In the genomic region with DNA sequence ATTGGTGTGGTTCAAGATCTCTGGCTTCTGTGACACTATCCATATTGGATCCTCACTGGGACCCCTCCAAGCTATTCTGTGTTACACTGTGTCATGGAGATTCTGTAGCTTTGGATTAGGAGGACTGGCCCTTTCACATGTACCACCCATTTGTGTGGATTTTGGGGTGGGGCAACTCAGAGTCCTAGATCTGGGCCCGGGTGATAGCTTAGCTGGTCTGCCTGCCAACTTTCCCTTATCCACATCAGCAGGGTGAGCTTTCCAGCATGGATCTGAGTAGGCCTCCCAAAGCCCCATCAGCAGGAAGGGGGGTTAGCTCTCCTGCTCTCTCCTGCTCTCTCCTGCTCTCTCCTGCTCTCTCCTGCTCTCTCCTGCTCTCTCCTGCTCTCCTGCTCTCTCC, we compare ENCODE assay signal across 24 mouse cellular contexts.
"Had no signal": no experiment of that assay in that cellular context is flagged by ENCODE, and none has a peak within 500 bp of the region (broad histone marks: within the 10 kb centered on the region; RNA-seq: fewer than 3 reads in every experiment).

No protein-coding gene starts in this region.

- H3K4me2 ChIP-seq: heart, embryonic 12.5 days; hindbrain, embryonic 13.5 days; hindbrain, embryonic 15.5 days; kidney, embryonic 15.5 days; limb, embryonic 13.5 days; limb, embryonic 15.5 days; liver, embryonic 12.5 days had no signal

- H3K9ac ChIP-seq: forebrain, postnatal 0 days; heart, embryonic 12.5 days; hindbrain, embryonic 13.5 days; hindbrain, embryonic 15.5 days; kidney, embryonic 15.5 days; limb, embryonic 13.5 days; limb, embryonic 15.5 days; liver, embryonic 12.5 days; liver, embryonic 14.5 days had no signal

- H3K9me3 ChIP-seq: hindbrain, embryonic 13.5 days; hindbrain, embryonic 15.5 days; kidney, embryonic 15.5 days; limb, embryonic 13.5 days; limb, embryonic 15.5 days; liver, embryonic 12.5 days had no signal

- H3K4me3 ChIP-seq: heart, adult 2 months; heart, embryonic 12.5 days; hindbrain, embryonic 13.5 days; hindbrain, embryonic 15.5 days; kidney, embryonic 15.5 days; limb, embryonic 13.5 days; limb, embryonic 15.5 days; liver, embryonic 12.5 days had no signal

- ATAC-seq: forebrain, postnatal 0 days; hindbrain, postnatal 0 days; intestine, embryonic 16.5 days; liver, embryonic 12.5 days had no signal

- H3K4me1 ChIP-seq: heart, embryonic 12.5 days; hindbrain, embryonic 13.5 days; hindbrain, embryonic 15.5 days; kidney, embryonic 15.5 days; limb, embryonic 13.5 days; limb, embryonic 15.5 days; liver, embryonic 12.5 days had no signal

- DNase-seq: forebrain, postnatal 0 days; gastrocnemius, postnatal 14 days; gastrocnemius, postnatal 36 days; heart, postnatal 36 days; kidney, adult 11 months; kidney, adult 2 months; kidney, adult 9 months; kidney, postnatal 14 days; kidney, postnatal 36 days; layer of hippocampus, adult 9-11 months; layer of hippocampus, postnatal 36 days; left cerebral cortex, postnatal 4 days had no signal

- H3K36me3 ChIP-seq: heart, embryonic 12.5 days; hindbrain, embryonic 13.5 days; hindbrain, embryonic 15.5 days; kidney, embryonic 15.5 days; limb, embryonic 13.5 days; limb, embryonic 15.5 days; liver, embryonic 12.5 days had no signal

- H3K27me3 ChIP-seq: heart, embryonic 12.5 days; hindbrain, embryonic 13.5 days; hindbrain, embryonic 15.5 days; kidney, embryonic 15.5 days; limb, embryonic 13.5 days; limb, embryonic 15.5 days; liver, embryonic 12.5 days had no signal

- H3K27ac ChIP-seq: heart, adult 2 months; hindbrain, embryonic 13.5 days; hindbrain, embryonic 15.5 days; hindbrain, postnatal 0 days; kidney, embryonic 15.5 days; kidney, postnatal 0 days; limb, embryonic 13.5 days; limb, embryonic 15.5 days; liver, embryonic 12.5 days; liver, embryonic 14.5 days had no signal
